Mouse (Mus musculus): ENCODE data around the gene Tk1.
"Not testable (repeated sequence)": the region's sequence is repeated elsewhere in the genome, so short reads cannot be mapped to it uniquely, and the experiment has no call there.

Gene Tk1

GRCm38 (mm10) chr11:117821868-117822267 lies 4.0 kb downstream of the Tk1 start:
- DNase-seq (ENCODE audit: low spot score): no peak

DNA sequence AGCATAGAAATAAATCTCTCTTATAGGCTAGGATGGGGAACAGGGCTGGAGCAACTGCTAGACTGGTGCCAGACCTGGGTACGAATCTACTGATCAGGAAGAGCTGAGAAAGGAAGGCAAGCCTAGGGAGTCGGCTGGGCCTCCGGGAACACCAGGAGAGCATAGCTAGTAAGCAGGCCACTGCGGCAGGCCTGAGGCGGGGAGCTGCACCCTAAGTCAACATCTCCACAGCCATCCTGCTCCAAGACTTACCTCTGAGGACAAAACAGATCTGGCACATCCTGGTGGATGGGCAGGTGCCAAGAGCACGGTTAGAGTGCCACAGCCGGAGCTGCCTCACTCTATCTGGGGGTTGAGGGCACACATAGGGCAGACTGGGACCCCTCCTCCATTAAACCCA lies 5.7 kb downstream of the Tk1 start:
- no peak for DNase-seq (ENCODE audit: low spot score)

- DNase-seq (ENCODE audit: low spot score): no peak
These were observed 6.8 kb downstream of the Tk1 start for GRCm38 (mm10) chr11:117819095-117819494.

GRCm38 (mm10) chr11:117816389-117816996 lies 9.4 kb downstream of the Tk1 start:
- no peak for DNase-seq (ENCODE audit: low spot score)

DNA sequence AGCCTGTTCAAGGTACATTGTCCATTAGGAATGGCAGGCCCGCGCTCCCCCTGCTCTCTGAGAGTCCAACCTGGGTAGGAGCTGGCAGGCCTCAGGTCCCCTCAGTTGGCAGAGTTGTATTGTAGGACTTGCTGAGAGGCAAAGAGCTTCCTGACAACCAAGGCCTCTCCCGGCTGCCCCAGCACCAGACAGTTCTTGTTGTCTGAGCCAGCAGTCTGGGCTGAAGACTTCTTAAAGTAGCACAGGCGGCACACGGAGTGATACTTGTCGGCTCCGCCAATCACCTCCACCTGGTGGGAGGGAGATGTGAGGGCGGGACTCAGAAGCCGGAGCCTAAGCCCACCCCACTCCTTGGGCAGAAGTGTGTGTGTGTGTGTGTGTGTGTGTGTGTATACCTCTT lies 10.0 kb downstream of the Tk1 start:
- not testable (repeated sequence) for DNase-seq (ENCODE audit: low spot score)

- no peak for DNase-seq (ENCODE audit: low spot score)
These were observed 11.1 kb downstream of the Tk1 start for GRCm38 (mm10) chr11:117814704-117815366.

DNA sequence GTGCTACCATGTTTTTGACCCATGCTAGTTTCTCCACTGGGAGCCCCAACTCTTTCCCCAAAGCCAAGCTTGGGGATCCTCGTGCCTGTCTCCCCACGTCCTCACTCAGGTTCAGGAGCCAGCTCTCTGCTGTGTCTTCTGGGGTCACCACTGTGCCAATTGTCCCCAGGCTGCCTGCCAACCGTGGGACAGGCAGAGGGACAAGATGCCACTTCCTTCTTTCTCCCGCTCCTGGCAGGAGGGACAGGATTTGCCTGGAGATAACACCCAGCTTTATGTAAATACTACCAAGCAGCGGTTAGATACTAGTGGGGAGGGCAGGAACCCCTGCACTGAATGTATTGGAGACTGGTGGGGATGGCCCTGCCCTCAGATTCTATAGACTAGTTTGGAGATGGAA lies 12.0 kb downstream of the Tk1 start:
- DNase-seq (ENCODE audit: low spot score): no peak

GRCm38 (mm10) chr11:117810401-117811046 lies 15.4 kb downstream of the Tk1 start:
- DNase-seq (ENCODE audit: low spot score): peak; percentile 72

DNA sequence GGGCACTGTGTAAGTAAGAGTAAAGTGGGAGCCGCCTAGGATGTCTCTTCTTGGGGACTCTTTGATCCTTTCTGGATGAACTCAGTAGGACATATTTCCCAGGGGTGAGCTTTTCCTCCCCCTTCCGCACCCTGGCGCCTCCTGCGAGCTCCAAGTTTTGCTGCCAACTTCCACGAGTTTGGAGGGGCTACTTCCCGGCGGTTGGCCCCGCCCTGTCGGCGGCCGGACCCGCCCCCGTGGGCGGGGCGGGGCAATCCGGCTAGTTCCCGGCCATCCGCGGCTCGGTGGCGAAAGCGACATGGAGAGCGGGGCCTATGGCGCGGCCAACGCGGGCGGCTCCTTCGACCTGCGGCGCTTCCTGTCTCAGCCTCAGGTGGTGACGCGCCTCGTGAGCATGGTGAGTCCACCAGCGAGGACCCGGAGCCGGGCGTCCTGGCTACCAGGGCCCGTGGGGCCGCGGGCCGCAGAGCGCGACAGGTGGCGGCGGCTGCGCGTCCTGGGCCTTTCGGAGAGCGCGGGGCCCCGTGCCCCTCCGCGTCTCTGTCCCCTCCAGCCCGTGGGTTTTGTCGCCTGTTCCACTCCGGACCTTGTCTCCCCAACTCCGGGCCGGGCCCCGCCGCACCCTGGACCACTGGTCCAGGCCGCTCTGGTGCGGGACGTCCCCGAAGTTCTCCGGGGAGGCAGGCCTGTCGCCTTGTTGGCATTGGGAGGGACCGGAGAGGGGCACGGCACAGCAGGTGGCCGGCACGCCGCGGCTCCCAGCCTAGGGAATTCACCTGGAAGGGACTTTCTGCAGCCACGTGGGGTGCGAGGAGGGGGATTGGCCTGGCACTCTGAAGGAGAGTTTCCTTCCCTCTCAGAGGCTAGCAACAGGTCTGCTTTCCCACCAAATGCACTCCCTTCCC lies 16.2 kb downstream of the Tk1 start, which contains the start of the genes Gm20708 and Syngr2:
Gene Gm20708, plus strand, starts transcription at position 262 of the 905 bp plus-strand sequence.
Gene Syngr2, plus strand, starts transcription at position 262 of the 905 bp plus-strand sequence.
- DNase-seq (ENCODE audit: low spot score): peak; percentile 58

GRCm38 (mm10) chr11:117806781-117807180 lies 19.1 kb downstream of the Tk1 start:
- DNase-seq (ENCODE audit: low spot score): no peak

GRCm38 (mm10) chr11:117803166-117803688 lies 22.7 kb downstream of the Tk1 start:
- DNase-seq (ENCODE audit: low spot score): no peak

DNA sequence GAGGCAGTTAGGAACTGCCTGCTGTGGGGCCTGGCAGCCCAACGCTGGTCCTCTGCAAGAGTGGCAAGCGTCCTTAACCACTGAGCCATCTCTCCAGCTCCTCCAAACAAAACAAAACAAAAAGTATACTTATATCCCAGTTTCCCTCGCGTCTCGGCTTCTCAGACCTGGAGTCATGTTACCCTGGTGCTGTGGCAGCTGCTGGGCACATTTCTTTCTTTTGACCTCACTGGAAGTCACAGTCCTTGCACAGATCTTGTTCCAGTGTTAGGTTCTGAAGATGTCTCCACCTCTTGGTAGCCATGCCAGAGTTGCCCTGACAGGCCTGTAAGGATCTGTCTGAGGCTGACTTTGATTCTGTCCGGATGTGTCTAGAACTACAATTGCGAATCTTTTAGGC lies 24.2 kb downstream of the Tk1 start:
- DNase-seq (ENCODE audit: low spot score): no peak

DNA sequence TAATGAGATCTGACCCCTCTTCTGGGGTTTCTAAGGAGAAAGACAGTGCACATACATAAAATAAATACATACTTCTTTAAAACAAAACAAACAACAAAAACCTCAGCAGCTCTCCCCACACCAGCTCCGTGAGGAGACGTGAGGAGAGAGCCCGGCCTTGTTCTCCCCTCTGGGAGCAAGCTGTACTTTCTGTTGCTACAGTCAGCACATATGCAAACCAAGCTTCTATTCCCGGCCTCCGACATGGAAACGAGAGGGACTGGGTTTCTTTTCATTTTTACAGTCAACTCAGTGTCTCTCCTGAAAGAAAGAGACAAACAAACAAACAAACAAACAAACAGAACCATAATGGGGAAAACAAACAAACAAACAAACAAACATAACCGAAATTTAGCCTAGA lies 25.9 kb downstream of the Tk1 start:
- DNase-seq (ENCODE audit: low spot score): no peak

DNA sequence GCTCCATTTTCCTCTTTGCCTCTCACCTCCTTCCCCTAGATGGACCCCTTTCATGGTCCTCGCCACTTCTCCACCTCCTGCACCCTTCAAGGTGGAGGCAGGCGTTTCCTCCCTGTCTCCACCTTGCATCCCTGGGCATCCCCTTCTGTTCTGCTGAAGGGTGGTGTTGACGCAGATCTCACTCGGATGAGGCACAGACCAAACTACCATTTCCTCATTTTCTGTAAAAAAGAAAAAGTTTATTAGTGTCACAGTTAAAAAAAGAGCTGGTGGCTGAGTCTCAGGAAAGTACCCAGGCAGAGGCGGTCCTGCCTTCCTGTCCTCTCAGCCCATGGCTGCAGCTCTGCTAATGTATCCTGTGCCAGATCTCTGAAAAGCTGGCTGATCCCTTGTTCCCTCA lies 26.7 kb downstream of the Tk1 start:
- DNase-seq (ENCODE audit: low spot score): no peak

GRCm38 (mm10) chr11:117798160-117798541 lies 27.7 kb downstream of the Tk1 start:
- no peak for DNase-seq (ENCODE audit: low spot score)

- no peak for DNase-seq (ENCODE audit: low spot score)
These were observed 28.3 kb downstream of the Tk1 start, which contains the start of gene 6030468B19Rik for GRCm38 (mm10) chr11:117797511-117798159. 6030468B19Rik (plus strand) TSS chr11:117797660.

DNA sequence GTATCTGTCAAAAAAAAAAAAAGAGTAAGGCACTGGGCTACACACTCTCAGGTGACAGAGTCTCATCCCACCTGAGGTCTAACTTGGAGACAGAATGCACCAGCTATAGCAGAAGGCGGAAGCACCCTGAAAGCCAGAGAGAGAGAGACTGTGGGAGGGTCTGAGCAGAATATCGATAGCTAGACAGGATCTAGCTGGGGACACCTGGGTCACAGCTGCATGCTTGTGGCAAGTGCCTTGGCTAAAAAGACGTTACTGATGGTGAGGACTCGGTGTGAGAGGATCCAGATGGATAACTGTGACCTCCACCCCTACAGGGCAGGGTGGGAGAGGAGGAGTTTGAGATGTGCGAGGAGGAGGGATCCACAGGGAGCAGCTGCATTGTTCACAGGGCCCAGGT lies 28.9 kb downstream of the Tk1 start:
- no peak for DNase-seq (ENCODE audit: low spot score)

- no peak for DNase-seq (ENCODE audit: low spot score)
These were observed 31.8 kb downstream of the Tk1 start for GRCm38 (mm10) chr11:117794035-117794551.

GRCm38 (mm10) chr11:117792281-117792888 lies 33.5 kb downstream of the Tk1 start:
- DNase-seq (ENCODE audit: low spot score): no peak

- no peak for DNase-seq (ENCODE audit: low spot score)
These were observed 34.5 kb downstream of the Tk1 start for GRCm38 (mm10) chr11:117791441-117791761.

All from ovary, postnatal 14 days (tissue).